Mouse (Mus musculus) frontal cortex, postnatal 25 days (tissue): ENCODE measurements around the gene Copg2.
A peak's percentile ranks its signal among the peaks of the same experiment; 100 is the strongest.

Experiments used
- DNase-seq, 2 experiments: peaks; one replicate each; pipeline ENCODE4 v3.0.0; 2022; ENCODE audit warnings: low spot score in 2 of 2

Copg2 gene

DNA sequence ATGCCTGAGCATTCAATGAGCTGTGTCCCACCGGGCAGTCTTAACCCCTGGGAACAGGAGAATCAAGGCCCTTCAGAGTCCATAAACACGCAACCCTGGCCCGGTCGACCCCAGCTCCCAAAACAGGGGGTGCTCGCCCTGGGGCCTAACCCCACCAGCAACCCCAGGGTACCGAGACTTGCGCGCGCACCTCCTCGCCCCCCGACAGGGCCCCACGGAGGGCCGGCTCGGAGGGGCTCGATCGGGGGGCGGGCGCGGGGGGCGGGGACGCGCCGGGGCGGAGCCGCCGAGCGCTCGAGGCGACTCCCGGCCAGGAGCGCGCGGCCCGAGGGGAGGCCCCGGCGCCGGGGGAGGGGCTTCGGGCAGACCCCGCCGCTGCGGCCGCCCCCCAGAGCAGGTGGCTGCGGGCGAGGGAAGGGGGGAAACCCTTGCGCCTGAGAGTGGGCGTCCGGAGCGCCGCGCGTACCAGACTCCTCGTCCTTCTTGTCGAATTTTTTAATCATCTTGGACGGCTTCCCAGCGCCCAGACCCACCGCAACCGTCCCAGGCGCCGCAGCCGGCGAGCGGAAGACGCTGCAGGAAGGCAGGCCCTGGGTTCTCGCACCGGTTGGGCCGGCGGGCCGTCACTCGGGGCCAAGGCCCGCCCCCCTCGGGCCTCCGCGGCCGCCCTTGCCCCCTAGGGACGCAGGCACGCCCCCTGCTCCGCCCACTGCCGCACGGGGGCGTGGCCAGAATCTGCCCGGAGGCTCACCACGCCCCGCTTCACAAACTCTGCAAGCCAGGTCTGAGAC is at the start of gene Copg2:
Gene Copg2, minus strand, starts transcription at position 600 of the 791 bp plus-strand sequence.
- peak; percentile 84 to 90 for DNase-seq

DNA sequence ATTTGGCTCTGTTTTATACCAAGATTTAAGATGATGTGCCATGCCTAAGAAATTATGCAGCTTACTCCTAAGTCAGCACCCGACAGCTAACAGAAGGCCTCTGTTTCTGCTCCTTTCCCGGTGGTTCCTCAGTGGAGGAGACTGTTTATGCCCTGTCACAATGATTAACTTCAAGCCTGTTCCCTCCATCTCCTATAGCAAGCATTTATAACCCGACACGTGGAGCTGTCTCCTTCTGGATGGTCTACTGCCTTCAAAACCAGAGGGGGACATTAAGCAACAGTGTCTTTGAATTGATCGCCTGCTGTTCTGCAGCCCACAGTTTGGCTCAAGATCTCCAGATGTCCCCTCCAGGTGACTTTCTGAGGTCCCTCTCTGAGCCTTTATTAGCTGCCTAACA is 42.7 kb upstream of the Copg2 start:
- no peak for DNase-seq

DNA sequence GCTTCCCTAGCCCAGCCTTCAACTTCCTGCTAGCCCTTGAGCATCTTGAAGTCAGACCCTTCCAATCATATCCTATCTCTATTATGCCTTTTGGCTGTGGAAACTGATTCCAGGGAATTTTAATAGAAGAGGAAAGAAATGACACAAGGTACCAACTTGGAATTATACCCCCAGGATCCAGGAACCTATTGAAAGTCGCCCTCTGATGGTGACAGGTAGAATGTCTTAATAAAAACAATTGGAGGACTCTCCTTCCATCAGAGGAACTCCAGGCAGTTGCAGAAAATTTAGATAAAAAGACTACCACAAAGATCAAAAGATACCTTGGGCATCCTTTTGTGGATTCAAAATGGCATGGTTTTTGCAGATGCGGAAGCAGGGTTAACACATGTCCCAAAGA is 26.2 kb upstream of the Copg2 start:
- DNase-seq, result no peak

DNA sequence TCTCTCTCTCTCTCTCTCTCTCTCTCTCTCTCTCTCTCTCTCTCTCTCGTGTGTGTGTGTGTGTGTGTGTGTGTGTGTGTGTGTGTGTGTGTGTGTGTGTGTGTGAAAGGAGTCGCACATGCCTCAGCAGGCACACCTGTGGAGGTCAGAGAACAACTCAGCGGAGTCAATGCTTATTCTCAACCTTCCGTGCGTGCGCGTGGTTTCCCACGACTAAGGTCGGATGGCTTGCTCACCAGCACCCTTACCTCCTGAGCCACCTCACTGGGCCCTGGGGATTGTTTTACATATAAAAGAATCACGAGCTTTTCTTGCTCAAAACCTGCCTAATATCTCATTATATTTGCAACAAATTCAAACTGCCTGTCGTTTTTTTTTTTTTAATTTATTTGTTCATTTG is 25.2 kb upstream of the Copg2 start:
- DNase-seq, result no peak

DNA sequence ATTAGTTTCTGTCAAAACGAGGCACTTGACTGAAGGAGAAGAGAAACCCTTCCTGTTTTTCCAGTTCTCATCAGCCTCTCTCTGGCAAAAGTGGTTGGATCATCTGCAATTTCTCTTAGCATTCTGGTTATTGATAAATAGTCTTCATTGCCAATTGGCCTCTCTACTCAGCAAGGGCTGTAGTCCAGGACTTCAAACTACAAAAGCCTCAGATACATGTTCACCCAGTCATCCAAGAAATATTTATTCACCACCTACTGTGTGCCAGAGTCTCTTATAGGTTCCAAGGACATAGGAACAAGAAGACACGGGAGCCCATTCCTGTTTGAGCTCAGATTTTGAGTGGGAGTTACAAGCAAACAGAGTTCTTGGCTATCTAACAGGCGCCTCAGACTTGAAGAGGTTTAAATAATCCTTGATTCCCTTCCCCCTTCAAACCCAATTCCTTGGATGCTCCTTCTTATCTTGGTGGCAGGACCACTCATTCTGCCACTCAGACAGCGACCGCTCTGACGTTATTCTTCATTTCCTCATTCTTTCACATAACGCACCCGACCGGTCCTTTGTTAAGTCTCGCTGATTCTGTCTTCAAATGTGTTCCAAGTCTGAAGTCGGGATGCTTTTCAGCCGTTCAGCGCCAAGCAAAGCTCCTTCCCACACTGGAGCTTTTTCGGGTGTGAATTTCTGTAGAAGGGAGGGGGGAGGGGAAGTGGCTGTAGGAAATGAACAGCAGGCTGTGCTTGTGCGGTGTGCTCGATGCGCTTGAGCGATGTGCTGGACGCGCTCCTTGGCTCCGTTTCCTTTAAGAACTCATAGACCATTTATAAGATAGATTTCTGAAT is 24.5 kb upstream of the Copg2 start:
- peak; percentile 16 to 20 for DNase-seq

DNA sequence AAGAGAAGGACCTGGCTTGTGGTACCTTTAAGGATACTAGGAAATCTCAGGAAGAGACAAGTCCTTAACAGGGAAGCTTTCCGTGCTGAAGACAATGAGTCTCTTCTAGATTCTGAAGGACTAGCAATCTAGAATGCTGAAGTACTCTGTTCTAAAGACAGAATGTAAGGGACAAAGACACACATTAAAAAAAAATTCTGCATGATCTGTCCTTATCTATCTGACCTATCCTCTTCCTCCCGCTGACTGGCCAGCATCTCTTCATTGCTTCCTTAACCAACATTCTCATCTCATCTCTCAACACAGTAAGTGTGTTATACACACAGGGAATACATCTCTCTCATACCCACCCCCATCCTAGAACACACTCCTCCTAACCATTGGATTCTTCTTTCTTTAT is 18.9 kb upstream of the Copg2 start, which contains the start of gene Tsga13:
Gene Tsga13, minus strand, starts transcription at position 101 of the 400 bp plus-strand sequence.
- no peak for DNase-seq

DNA sequence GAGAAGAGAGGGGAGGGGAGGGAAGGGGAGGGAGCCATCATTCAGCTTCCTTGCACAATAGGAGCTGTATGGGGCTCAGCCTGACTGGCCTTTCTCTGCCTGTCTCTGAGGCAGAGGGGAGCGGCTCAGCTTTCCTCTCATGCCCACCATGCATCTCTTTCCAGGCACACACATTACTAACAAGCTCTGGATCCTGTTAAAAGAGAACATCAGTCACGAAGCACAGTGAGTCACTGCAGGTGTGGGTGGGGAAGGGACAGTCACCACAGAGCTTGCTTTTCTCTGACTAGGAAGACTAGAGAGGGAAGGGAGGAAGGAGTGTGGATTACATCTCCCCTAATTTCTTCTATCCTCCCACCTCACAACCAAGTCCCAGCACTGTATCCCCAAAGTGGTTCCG is 11.4 kb upstream of the Copg2 start:
- peak; percentile 19 to 24 for DNase-seq

DNA sequence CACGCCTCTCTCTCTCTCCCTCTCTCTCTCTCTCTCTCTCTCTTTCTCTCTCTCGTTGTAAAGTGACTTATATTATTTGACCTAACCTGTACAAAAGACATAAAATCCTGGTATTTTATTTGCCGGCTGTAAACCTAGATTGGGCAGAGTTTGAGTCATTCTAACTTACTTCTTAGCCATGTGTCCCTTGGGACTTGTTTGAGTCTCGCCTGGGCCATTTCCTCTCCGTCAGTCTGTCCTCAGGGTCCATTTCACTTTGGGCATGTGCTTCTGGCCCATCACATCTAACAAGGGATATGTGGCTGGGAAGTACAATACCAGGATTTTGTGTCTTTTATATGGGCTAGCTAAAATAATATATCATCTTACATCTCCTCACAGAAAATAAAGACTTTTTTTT is 8.3 kb upstream of the Copg2 start:
- no peak for DNase-seq

DNA sequence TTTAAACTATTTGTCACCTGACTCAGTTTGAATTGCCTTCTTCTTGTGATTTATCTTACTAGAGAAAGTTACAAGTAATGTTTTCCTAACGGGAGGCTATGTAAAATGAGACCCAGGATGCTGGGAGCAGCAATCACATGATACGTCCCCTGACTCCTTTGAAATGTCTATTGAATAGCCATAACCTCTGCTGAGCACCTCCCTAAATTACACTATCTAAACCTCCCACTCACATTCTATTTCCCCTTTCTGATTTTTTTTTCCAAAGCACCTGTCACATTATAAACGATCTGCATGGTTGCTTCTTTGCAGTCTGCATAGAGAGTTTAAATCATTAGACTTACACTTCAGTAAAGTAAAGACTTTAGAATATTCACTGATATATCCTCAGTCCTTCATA is 7.4 kb upstream of the Copg2 start:
- DNase-seq, result no peak

DNA sequence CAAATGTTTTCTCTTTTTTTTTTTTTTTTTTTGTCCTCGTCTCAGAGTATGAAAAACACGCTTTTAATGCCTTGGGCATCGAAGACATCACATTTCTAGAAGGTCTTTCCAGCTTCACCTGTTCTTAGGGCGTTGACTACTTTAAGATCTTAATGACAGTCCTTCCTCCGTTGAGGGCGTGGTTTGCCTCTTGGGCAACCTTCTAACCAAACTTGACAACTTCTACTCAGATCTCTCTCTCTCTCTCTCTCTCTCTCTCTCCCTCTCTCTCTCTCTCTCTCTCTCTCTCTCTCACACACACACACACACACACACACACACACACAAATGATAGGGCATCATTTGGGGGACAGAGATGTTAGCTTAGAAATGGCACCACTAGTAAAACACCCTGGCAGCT is 926 bp upstream of the Copg2 start:
- DNase-seq, result no peak

DNA sequence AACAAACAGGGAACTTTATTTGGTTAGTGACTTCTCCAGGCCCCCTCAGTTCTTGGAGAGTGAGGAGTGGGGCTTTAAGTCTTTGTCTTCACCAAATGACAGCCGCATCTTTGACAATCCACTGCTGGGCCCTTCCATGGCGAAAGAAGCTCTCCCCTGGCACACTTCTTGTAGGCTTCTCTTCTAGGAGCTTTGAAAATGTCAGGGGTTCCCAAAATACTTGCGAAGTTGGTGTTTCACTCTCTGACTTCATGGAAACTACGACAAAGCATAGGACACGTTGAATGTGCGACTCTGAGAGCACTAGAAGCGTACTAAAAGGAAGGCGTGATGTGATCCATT is 363 bp upstream of the Copg2 start:
- no peak for DNase-seq

DNA sequence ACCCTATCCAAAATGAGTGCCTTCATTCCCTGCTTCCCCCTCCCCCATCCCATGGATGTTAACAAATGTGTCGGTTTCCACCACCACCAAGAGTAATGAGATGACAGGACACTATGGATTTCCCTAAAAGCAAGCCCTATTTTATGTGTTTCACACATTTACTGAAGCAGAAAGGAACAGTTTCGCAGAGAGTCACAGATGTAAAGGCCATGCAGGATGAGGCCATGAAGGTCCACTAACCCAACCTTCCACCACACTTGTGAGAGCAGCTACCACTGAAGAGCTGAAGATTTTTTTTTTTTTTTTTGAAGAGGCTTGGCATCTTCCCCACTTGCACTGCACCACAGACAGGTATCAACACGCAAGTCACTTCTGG is 787 bp downstream of the Copg2 start:
- DNase-seq, result no peak

DNA sequence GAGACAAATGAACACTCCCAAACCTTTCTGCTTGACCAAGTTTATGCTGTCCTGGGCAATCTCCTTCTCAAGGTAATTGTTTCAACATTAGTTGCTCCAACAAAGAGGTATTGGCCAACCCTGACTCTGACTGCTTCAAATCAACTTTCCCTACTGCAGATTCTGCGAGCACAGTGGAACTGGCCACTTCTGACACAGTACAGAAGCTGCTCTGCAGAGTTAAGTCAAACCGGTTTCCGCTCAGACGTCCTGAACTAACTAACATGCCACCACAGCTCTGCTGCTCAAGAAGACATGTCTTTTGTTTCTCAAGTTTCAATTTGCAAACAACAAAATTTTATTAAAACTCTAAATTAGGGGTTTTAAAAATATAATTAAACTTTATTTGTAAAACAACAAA is 3.5 kb downstream of the Copg2 start:
- DNase-seq, result no peak

DNA sequence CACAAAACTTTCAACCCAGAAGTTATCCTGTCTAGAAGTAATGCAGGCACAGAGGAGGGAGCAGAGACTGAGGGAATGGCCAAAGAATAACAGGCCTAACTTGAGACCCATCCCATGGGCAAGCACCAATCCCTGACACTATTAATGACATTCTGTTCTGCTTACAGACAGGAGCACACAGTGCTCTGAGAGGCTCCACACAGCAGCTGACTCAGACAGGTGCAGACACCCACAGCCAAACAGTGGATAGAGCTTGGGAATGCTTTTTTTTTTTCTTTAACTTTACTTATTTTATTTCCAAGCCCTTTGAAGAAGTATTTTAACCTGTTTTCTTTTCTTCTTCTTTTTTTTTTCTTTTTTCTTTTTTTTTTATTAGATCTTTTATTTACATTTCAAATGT is 4.8 kb downstream of the Copg2 start:
- DNase-seq, result no peak

DNA sequence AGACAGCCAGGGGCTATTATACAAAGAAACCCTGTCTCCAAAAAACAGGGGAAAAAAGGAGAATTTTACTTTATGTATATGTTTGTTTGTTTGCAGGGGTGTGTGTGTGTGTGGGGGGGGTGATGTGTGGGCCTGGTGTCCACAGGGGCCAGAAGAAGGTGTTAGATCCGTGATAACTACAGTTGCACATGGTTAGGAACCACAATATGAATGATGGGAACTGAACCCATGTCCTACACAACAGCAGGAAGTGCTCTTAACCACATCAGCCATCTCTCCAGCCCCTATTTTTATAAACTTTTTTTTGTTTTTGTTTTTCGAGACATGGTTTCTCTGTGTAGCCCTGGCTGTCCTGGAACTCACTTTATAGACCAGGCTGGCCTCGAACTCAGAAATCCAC is 11.7 kb downstream of the Copg2 start:
- DNase-seq, result no peak

DNA sequence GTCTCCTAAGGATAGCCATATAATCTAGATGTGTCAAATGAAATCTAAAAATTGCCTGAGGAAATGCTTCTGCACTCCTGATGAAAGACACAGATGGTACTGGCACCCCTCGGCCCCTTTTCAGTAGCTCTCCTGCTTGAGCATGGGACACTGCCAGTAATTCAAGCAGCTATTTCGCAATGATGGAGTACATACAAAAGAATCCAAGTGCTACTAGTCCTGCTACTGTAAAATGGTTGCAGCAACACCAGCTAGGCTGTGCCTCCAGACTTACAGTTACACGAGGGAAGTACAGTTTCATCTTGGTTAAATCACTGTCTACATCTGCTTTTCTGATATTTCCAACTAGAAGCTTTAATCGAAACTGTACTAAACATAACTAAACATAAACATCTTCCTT is 13.1 kb downstream of the Copg2 start:
- DNase-seq, result no peak

DNA sequence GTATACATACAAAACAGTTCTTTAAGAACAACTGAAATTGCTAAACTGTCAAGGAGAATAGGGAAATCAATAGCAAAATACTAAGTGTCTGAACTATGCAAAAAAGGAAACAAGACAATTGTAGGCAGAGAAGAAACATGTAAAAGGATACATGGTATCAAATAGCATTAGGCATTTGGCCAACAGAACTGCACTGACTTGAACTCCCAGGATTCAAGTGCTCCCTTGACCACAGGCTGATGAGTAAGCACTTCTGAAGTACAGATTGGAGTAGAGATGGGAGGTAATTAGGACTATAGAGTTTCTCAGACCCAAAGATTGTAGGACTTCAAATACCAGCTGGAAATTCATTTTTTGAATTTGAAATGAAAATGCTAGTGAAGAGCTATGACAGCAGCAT is 19.9 kb downstream of the Copg2 start:
- DNase-seq, result no peak

DNA sequence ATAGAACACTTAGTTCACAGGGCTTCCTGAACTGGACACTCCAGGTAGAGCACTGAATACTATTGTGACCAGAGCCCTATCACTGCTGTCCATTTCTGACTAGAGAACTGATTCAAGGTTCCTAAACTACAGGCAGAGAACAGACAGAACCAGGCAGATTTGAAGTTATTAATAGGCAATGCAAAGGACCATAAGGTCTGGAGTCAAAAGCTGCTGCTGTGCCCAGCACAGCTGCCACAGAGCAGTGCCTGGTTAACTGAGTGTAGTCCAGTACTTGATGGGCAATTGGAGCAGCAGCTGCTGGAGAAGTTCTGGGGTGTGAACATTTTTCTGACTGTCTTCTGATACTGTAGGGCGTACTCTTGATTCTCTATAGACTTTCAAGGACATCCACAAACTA is 30.1 kb downstream of the Copg2 start:
- no peak for DNase-seq

DNA sequence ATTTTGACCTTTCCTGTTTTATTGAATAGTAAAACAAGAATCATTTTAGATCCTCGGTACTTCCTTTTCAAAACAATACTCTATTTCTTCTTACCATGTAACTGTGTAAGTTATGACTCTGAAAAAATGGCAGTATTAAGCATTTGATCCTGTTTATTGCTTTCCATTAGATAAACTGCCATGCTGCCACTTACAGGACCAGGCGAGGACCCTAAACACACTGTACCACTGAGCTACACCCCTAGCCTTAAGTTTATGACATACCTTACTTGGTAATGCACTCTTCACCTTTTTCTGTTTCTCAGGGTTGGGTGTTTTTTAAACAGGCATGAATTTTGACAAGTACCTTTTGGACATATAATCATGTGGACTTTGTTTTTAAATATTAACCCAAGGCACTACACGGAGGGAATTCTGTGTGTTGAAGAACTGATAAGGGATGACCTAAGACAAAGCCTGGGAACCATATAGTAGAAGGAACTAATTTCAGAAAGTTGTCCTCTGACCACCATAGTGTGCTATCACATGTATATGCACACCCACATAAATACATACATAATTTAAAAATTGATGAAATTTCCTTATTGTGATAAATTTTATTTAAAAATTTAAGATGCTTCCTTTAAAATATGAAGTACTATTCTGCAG is 31.4 kb downstream of the Copg2 start:
- no peak for DNase-seq

DNA sequence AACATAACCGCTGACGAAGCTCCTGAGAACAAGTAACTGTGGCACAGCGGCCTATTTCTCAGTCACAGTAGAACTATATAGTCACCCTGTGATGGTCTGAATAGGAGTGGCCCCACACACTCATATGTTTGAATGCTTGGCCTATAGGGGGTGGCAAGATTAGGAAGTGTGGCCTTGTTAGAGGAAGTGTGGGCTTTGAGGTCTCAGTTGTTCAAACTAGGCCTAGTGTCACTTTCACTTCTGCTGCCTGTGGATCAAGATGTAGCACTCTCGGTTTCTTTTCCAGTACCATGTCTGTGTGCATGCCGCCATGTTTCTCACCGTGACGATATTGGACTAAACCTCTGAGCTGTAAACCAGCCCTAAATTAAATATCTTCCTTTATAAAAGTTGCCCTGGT is 40.6 kb downstream of the Copg2 start:
- no peak for DNase-seq

DNA sequence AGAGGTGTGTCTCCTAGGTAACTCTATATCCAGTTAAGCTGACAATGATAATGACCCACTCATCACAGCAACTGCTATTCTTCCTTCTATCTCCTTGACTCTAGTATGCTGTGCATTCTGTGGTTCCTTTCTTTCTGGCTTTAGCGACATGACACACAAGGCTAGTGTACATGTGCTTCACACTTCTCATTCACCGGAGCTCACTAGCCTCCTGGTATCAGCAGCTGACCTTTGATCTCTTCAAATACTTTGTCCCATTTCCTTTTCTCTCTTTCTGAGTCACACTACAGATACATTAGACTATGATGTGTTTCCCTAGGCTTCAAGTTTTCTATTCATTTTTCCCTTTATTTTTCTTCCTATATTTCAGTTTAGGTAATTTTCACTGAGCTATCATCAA is 41.4 kb downstream of the Copg2 start:
- DNase-seq, result no peak

DNA sequence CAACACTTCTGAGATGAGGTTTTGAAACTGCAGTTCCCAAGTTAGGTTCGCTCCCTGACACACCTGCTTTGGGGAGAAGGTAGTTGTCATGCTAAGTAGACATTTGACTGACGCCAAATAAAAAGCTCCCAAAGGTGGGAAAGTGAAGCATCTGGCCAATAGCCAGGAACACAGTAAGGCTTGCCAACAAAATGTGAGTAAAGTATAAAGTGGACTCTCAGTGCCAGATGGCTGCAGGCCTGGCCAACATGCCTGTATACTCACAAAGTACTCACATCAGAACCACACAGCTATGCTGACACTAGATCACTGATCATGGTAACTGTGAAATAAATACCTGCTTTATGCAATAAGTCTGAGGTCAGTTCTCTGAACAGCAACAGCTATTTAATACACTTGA is 46.8 kb downstream of the Copg2 start:
- DNase-seq, result no peak

DNA sequence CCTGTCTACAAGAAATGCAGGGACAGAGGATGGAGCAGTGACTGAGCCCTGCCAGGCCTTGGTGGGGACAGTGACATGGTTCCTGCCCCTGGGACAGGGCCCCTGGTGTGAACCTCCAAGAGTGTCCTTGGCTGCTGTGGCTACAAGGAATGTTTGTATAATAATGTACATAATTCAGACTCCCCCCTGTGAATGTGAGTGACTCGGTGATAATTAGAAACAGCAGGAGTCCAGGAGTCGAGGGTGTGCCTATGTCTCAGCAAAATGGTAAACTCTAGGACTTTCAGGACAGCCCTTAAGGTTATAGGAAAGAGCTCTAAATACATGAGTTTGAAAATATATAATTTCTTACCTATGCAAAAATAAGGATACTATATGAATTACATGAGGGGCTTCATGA is 64.4 kb downstream of the Copg2 start:
- DNase-seq, result no peak
